Mouse (Mus musculus) neural tube, embryonic 11.5 days (tissue): ENCODE results near the gene Ugt1a1. TPM values are rescaled to one million over a fixed set of nuclear protein-coding genes. Genes with fewer than 3 reads are reported as not detected.
A peak's percentile ranks its signal among the peaks of the same experiment; 100 is the strongest.

Experiments used
- ATAC-seq: fragments of 200-750 bp; cut with Nextera tagmentation; 2 replicates; pipeline ENCODE4 v1.8.0; 2017; ENCODE audit warnings: moderate number of reproducible peaks, mild to moderate bottlenecking, moderate TSS enrichment, moderate library complexity; ENCODE audit not compliant: insufficient read depth, low FRiP score, low TSS enrichment
- DNase-seq: peaks from one replicate; pipeline ENCODE4 v3.0.0-alpha.2; 2015; ENCODE audit warnings: low spot score
- H3K27ac ChIP-seq: fragments of 300-500 bp; sonication (generic); 2 replicates; pipeline ENCODE4 v1.5.1; 2014; ENCODE audit warnings: low read depth, mild to moderate bottlenecking, low read length
- H3K27me3 ChIP-seq: fragments of 300-500 bp; sonication (generic); 2 replicates; pipeline ENCODE4 v1.6.1; 2014; ENCODE audit warnings: mild to moderate bottlenecking, low read length, mixed read lengths; ENCODE audit not compliant: control insufficient read depth, insufficient read depth
- H3K36me3 ChIP-seq: fragments of 300-500 bp; sonication (generic); 2 replicates; pipeline ENCODE4 v1.6.1; 2014; ENCODE audit warnings: mild to moderate bottlenecking, low read length, moderate library complexity, mixed read lengths; ENCODE audit not compliant: control insufficient read depth, insufficient read depth
- H3K4me1 ChIP-seq: fragments of 300-500 bp; sonication (generic); 2 replicates; pipeline ENCODE4 v1.6.1; 2014; ENCODE audit warnings: low read length, mixed read lengths; ENCODE audit not compliant: control insufficient read depth, insufficient read depth
- H3K4me2 ChIP-seq: fragments of 300-500 bp; sonication (generic); 2 replicates; pipeline ENCODE4 v1.6.1; 2014; ENCODE audit warnings: low read depth, mild to moderate bottlenecking, moderate library complexity
- H3K4me3 ChIP-seq: fragments of 300-500 bp; sonication (generic); 2 replicates; pipeline ENCODE4 v1.5.1; 2014; ENCODE audit warnings: low read depth, low read length
- H3K9ac ChIP-seq: fragments of 300-500 bp; sonication (generic); 2 replicates; pipeline ENCODE4 v1.6.1; 2014; ENCODE audit warnings: mild to moderate bottlenecking, low read length
- H3K9me3 ChIP-seq: fragments of 300-500 bp; sonication (generic); 2 replicates; pipeline ENCODE4 v1.6.1; 2016; ENCODE audit warnings: low read length; ENCODE audit not compliant: control insufficient read depth
- WGBS: fragments of 180-500 bp; shearing (Covaris S2); extraction: QIAGEN DNeasy Blood & Tissue Kit; methylation state at CpG from one replicate; pipeline ENCODE4 v1.1.7; 2014; 5-methylcytosine and 5-hydroxymethylcytosine counted together
- polyA plus RNA-seq: library from polyadenylated mRNA; unstranded; fragments of >200 nt; fragmentation: Nextera tagmentation; extraction: Ambion mirVana; gene quantifications from 2 replicates; pipeline ENCODE4 v1.2.1, GENCODE M21; 2014

The Ugt1a1 gene
- polyA plus RNA-seq, 1 experiment from 2014 or later: not detected

DNA sequence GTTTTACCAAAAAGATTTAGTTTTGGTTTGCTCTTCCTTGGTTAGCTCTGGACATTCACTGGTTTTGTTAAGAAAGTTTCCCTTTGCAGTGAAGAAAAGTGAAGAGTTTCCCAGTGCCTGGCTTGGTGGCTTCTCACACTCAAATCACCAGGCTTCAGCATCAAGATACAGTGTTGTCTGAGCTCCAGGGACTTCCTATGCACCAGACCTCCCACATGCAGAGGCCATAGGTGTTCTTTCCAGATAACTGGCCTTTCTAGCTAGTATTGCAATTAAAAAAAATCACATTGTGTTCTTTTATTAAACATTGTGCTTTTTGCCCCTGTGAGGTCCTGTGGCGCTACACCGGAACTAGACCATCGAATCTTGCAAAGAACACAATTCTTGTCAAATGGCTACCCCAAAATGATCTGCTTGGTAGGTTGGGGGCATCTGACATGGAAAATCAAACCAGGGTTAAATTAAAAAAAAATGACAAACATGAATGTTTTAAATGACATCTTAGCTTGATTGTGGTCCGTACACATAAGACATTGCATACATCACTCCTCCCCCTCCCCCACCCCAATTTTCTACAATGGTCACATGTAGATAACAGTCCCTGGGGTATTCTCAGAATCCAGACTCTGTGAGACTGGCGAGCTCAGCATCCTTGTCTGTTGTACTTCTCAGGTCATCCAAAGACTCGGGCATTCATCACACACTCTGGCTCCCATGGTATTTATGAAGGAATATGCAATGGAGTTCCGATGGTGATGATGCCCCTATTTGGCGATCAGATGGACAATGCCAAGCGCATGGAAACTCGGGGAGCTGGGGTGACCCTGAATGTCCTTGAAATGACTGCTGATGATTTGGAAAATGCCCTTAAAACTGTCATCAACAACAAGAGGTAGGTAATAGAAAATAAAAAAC is 4.0 kb downstream of the Ugt1a1 start:
- 72% methylated on average over 10 of the region's 10 CpGs for WGBS
- no peak for ATAC-seq

DNA sequence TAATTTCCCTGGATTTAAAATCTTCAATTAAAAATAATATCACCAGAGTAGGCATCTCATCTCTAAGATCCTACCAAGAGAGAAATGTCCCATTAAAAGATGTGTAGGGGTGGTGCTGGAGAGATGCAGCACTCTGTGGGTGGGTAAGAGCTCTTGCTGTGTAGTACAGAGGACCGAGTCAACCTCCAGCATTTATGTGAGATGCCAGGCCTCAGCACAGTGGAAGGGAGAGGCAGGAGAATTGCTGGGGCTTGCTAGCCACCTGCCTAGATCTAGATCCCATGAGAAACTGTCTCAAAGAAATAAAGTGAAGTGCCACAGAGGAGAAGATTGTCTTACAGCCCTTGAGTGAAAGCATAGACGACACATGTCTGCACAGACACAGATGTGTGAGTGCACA is 4.8 kb downstream of the Ugt1a1 start:
- no peak overlapping the region for H3K4me3 ChIP-seq
- 64% methylated on average over 2 of the region's 2 CpGs for WGBS
- no peak overlapping the region for H3K27ac ChIP-seq
- H3K36me3 ChIP-seq: no peaks in the 10 kb centered on the region
- H3K9me3 ChIP-seq: peaks cover 57% of the 10 kb centered on the region
- no peaks in the 10 kb centered on the region for H3K4me1 ChIP-seq
- ATAC-seq (no peak), DNase-seq (peak; percentile 10)
- H3K4me2 ChIP-seq: no peak overlapping the region
- H3K9ac ChIP-seq: no peak overlapping the region
- H3K27me3 ChIP-seq: no peaks in the 10 kb centered on the region

More for the DNA sequence above, 4.0 kb downstream of the Ugt1a1 start:
- H3K27me3 ChIP-seq: no peaks in the 10 kb centered on the region
- peaks cover 61% of the 10 kb centered on the region for H3K9me3 ChIP-seq
- no peak overlapping the region for H3K9ac ChIP-seq
- H3K4me1 ChIP-seq: no peaks in the 10 kb centered on the region
- DNase-seq: peak; percentile 11
- no peak overlapping the region for H3K27ac ChIP-seq
- H3K4me2 ChIP-seq: no peak overlapping the region
- H3K36me3 ChIP-seq: no peaks in the 10 kb centered on the region
- no peak overlapping the region for H3K4me3 ChIP-seq

DNA sequence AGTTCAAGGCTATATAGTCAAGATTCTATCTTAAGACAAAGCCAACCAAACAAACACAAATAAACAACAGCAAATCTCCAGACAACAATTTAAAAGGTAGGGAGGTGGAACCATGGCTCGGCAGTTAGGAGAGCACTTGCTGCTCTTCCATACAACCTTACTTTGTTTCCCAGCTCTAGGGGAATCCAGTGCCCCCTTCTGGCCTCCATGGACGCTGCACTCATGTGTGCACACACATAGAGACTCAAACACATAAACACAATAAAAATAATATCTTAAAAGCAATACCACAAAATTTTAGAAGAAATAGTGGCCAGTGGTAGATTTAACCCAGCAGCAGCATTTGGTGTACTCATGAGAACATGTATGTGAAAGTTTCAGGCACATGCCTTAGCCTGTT is 5.4 kb downstream of the Ugt1a1 start:
- Histone ChIP-seq H3K4me2 (no peak overlapping the region), H3K27me3 (no peaks in the 10 kb centered on the region), H3K9ac (no peak overlapping the region), H3K4me1 (no peaks in the 10 kb centered on the region), H3K27ac (no peak overlapping the region), H3K4me3 (no peak overlapping the region), H3K9me3 (peaks cover 53% of the 10 kb centered on the region), H3K36me3 (no peaks in the 10 kb centered on the region)
- DNase-seq (peak; percentile 10), ATAC-seq (no peak)
- 67% methylated on average over 2 of the region's 2 CpGs for WGBS

DNA sequence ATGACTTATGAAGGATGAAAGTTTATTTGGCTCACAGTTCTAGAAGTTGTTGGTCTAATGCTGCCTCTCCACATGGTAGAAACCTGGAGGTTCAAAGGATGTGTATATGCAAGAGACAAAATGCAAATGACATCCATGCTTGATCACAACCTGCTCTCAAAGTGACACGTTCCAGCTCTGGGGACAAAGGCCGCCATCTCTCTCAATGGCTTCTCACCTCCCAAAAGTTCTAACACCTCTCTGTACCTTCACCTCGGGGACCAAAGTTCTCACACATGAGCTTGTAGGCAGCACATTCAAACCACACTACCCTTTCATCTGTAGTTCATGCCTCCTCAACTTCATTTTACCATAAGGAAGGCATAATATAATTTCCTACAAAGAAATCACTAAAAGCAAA is 5.8 kb downstream of the Ugt1a1 start:
- Histone ChIP-seq H3K4me1 (no peaks in the 10 kb centered on the region), H3K27ac (no peak overlapping the region), H3K27me3 (no peaks in the 10 kb centered on the region), H3K4me2 (no peak overlapping the region), H3K9me3 (peaks cover 51% of the 10 kb centered on the region), H3K4me3 (no peak overlapping the region), H3K36me3 (no peaks in the 10 kb centered on the region), H3K9ac (no peak overlapping the region)
- WGBS: 42% methylated on average over 3 of the region's 3 CpGs
- no peak for DNase-seq
- no peak for ATAC-seq

DNA sequence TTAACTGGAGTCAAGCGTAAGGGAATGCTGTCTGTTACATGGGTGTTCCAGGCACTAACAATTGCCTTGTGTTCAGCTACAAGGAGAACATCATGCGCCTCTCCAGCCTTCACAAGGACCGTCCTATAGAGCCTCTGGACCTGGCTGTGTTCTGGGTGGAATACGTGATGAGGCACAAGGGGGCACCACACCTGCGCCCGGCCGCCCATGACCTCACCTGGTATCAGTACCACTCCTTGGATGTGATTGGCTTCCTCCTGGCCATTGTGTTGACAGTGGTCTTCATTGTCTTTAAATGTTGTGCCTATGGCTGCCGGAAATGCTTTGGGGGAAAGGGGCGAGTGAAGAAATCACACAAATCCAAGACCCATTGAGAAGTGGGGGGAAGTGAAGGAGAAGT is 6.3 kb downstream of the Ugt1a1 start:
- H3K9ac ChIP-seq: no peak overlapping the region
- H3K4me1 ChIP-seq: no peaks in the 10 kb centered on the region
- no peak for ATAC-seq
- no peak overlapping the region for H3K4me2 ChIP-seq
- H3K36me3 ChIP-seq: no peaks in the 10 kb centered on the region
- H3K4me3 ChIP-seq: no peak overlapping the region
- H3K27ac ChIP-seq: no peak overlapping the region
- H3K27me3 ChIP-seq: no peaks in the 10 kb centered on the region
- 73% methylated on average over 9 of the region's 9 CpGs for WGBS
- DNase-seq: peak; percentile 9
- H3K9me3 ChIP-seq: peaks cover 46% of the 10 kb centered on the region

DNA sequence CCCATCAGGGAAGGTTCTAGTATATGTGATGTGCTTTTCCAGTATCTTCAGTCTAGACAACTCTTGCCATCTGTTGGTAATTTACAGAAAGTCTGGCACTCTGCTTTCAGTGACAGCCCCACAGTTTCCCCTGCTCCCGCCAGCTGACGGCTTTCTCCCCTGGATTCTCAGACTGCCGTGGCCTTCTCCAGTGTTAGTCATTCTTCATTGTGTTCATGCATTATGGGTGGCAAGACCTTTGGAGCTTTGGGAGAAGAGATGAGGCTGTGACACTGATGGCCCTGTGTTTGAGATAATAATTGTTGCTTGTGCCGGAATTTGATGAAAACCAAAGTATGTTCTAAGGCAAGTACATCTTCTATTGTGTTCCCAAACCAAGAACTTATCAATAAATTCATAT is 6.8 kb downstream of the Ugt1a1 start:
- no peak overlapping the region for H3K4me2 ChIP-seq
- H3K36me3 ChIP-seq: no peaks in the 10 kb centered on the region
- no peak overlapping the region for H3K9ac ChIP-seq
- H3K27me3 ChIP-seq: no peaks in the 10 kb centered on the region
- DNase-seq (peak; percentile 12), ATAC-seq (no peak)
- 53% methylated on average over 4 of the region's 4 CpGs for WGBS
- no peaks in the 10 kb centered on the region for H3K4me1 ChIP-seq
- H3K9me3 ChIP-seq: peaks cover 41% of the 10 kb centered on the region
- H3K4me3 ChIP-seq: no peak overlapping the region
- H3K27ac ChIP-seq: no peak overlapping the region

DNA sequence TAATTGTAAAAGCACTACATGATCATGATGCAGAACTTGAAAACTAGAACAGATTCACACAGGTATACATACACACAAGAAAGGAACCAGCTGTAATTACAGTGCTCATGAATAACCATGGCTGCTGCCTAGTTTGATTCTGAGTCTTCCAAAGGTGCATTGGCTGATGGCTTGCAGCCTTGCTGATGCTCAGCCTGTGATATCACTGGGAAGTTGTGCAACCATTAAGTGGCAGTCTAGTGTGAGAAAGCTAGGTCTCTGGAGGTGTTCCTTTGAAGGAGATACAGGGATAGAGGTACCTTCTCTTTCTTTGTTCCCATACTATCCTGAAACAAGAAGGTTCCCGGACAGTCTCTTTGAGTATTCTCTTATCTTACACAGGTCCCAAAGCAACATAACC is 7.3 kb downstream of the Ugt1a1 start:
- Histone ChIP-seq H3K36me3 (no peaks in the 10 kb centered on the region), H3K27me3 (no peaks in the 10 kb centered on the region), H3K4me3 (no peak overlapping the region), H3K27ac (no peak overlapping the region), H3K9me3 (peaks cover 36% of the 10 kb centered on the region), H3K9ac (no peak overlapping the region), H3K4me1 (no peaks in the 10 kb centered on the region), H3K4me2 (no peak overlapping the region)
- no peak for ATAC-seq
- peak; percentile 10 for DNase-seq
- WGBS: 21% methylated on average over 1 of the region's 1 CpGs

DNA sequence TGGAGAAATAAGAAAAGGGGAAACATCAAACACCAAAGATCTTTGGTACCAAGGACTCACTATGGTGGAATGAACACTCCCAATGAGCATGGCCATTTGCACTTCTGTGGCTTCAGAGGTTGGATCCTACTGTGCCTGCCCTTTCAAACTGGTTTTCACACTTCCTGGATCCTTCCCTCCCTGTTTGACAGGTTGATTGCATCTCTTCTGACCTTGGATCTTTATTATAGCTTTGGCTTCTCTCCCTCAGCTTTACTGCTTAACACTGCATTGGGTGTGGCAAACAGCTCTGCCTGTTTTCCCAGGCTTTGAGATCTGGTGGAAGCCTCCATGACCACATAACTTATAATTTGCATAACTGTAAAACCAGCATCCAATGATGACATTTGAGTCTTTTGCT is 8.6 kb downstream of the Ugt1a1 start:
- Histone ChIP-seq H3K4me3 (no peak overlapping the region), H3K9ac (no peak overlapping the region), H3K9me3 (peaks cover 27% of the 10 kb centered on the region), H3K27me3 (no peaks in the 10 kb centered on the region), H3K4me1 (no peaks in the 10 kb centered on the region), H3K36me3 (no peaks in the 10 kb centered on the region), H3K27ac (no peak overlapping the region), H3K4me2 (no peak overlapping the region)
- DNase-seq (peak; percentile 11), ATAC-seq (no peak)

DNA sequence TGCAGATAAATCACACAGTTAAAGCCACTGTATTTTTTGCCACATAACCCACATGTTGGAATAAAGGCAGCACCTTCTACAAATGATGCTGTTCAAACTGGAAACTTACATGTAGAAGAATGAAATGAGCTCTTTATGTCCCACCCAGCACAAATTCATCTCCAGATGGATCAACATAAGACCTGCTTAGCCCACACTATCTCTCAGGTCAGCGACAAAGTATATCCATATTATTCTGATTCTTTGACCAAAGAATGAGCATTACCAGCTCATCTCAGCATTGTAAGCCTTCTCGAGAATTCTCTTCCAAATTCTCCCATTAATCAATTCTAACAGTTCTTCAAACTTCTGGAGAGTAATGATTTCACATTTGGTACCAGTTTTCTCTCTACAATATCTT is 10.5 kb downstream of the Ugt1a1 start:
- ATAC-seq (no peak), DNase-seq (no peak)
- Histone ChIP-seq H3K36me3 (no peaks in the 10 kb centered on the region), H3K27ac (no peak overlapping the region), H3K27me3 (no peaks in the 10 kb centered on the region), H3K9ac (no peak overlapping the region), H3K9me3 (peaks cover 29% of the 10 kb centered on the region), H3K4me3 (no peak overlapping the region), H3K4me1 (no peaks in the 10 kb centered on the region), H3K4me2 (no peak overlapping the region)
- 55% methylated on average over 2 of the region's 2 CpGs for WGBS
